Comparison of ENCODE assay signal across 31 mouse cellular contexts in genomic region chr5:18274352-18274940, GRCm38 (mm10).
DNase-seq lines count a peak whose midpoint lies in the region; ATAC-seq and TF ChIP-seq lines count a peak whose summit lies in the region.
"Had no signal": no experiment of that assay in that cellular context is flagged by ENCODE, and none has a peak within 500 bp of the region (broad histone marks: within the 10 kb centered on the region; RNA-seq: fewer than 3 reads in every experiment).

No protein-coding gene starts in this region.

- no peaks in the 10 kb centered on the region for H3K27me3 ChIP-seq in limb, embryonic 13.5 days
- H3K27me3 ChIP-seq in limb, embryonic 10.5 days (ENCODE audit: low read depth, poor library complexity, severe bottlenecking) = no peaks in the 10 kb centered on the region
- H3K27me3 ChIP-seq: embryonic facial prominence, embryonic 13.5 days; heart, embryonic 13.5 days had no signal

- no peak for DNase-seq in frontal cortex, postnatal 14 days (ENCODE audit: low spot score in 2 of 2)
- no peak for DNase-seq in limb, embryonic 10.5 days (ENCODE audit: low spot score)
- DNase-seq in brain, embryonic 14.5 days (ENCODE audit: low read depth) = peak; percentile 5
- DNase-seq in hindlimb bud, embryonic 11.5 days (ENCODE audit: extremely low spot score, low read depth, low spot score) = peak; percentile 16
- DNase-seq in cerebellum, postnatal 36 days = no peak
- DNase-seq: adrenal gland, adult 8-10 months; adrenal gland, postnatal 25 days; cerebellum, adult 18-20 months; cerebellum, adult 9-11 months; cerebellum, postnatal 25 days; embryo, embryonic 11 days; forebrain, postnatal 0 days; gastrocnemius, adult 2 months; gastrocnemius, postnatal 14 days; heart, adult 11 months; heart, postnatal 14 days; heart, postnatal 4 days; kidney, adult 18-20 months had no signal

- H3K9ac ChIP-seq in limb, embryonic 13.5 days = no peak overlapping the region
- H3K9ac ChIP-seq: embryonic facial prominence, embryonic 13.5 days; forebrain, postnatal 0 days; heart, embryonic 13.5 days had no signal

- H3K27ac ChIP-seq in limb, embryonic 13.5 days = no peak overlapping the region
- H3K27ac ChIP-seq in limb, embryonic 10.5 days = no peak overlapping the region
- H3K27ac ChIP-seq: embryonic facial prominence, embryonic 10.5 days; embryonic facial prominence, embryonic 13.5 days; forebrain, embryonic 10.5 days; gastrocnemius, adult 2 months; heart, embryonic 10.5 days; heart, embryonic 13.5 days had no signal

- no peak overlapping the region for H3K4me3 ChIP-seq in limb, embryonic 13.5 days
- no peak overlapping the region for H3K4me3 ChIP-seq in limb, embryonic 10.5 days
- H3K4me3 ChIP-seq: embryonic facial prominence, embryonic 10.5 days; embryonic facial prominence, embryonic 13.5 days; forebrain, embryonic 10.5 days; gastrocnemius, adult 2 months; heart, embryonic 10.5 days; heart, embryonic 13.5 days had no signal

- TF ChIP-seq CTCF in brain, embryonic 14.5 days (IDR thresholded peaks at IDR 0.05; ENCODE audit: borderline replicate concordance, extremely low read depth, insufficient read depth, insufficient read length) = no peak

- peaks cover 9% of the 10 kb centered on the region; the same call in 1 of the 2 replicates for H3K36me3 ChIP-seq in limb, embryonic 13.5 days
- no peaks in the 10 kb centered on the region for H3K36me3 ChIP-seq in limb, embryonic 10.5 days
- H3K36me3 ChIP-seq: embryonic facial prominence, embryonic 10.5 days had no signal

- H3K9me3 ChIP-seq in limb, embryonic 13.5 days = no peaks in the 10 kb centered on the region
- H3K9me3 ChIP-seq in limb, embryonic 10.5 days (replicated peaks) = no peaks in the 10 kb centered on the region
- H3K9me3 ChIP-seq: embryonic facial prominence, embryonic 10.5 days; embryonic facial prominence, embryonic 13.5 days; forebrain, embryonic 10.5 days; heart, embryonic 10.5 days; heart, embryonic 13.5 days had no signal

- peak; percentile 73 for ATAC-seq in frontal cortex, adult (ENCODE audit: low TSS enrichment)
- peak; percentile 48; the same call in 1 of the 2 replicates for ATAC-seq in limb, embryonic 13.5 days (ENCODE audit: low FRiP score, low read depth)
- ATAC-seq in erythroblast, adult 5-6 weeks (replicated peaks; ENCODE audit: low FRiP score, poor library complexity, severe bottlenecking) = no peak
- ATAC-seq: activated CD4-positive, CD25-positive, alpha-beta regulatory T cell, adult 4 months; CD4-positive, CD25-positive, alpha-beta regulatory T cell, adult 4 months; forebrain, postnatal 0 days; hindbrain, embryonic 16.5 days; inflammation-experienced regulatory T-cells, adult 6 months; intestine, embryonic 16.5 days had no signal

- no peak for TF ChIP-seq POLR2A in brain, embryonic 14.5 days (IDR thresholded peaks at IDR 0.05; ENCODE audit: borderline replicate concordance, extremely low read depth, insufficient read depth, insufficient read length, poor library complexity, severe bottlenecking)

- H3K4me1 ChIP-seq in limb, embryonic 13.5 days = no peaks in the 10 kb centered on the region
- peaks cover 15% of the 10 kb centered on the region for H3K4me1 ChIP-seq in limb, embryonic 10.5 days
- H3K4me1 ChIP-seq: embryonic facial prominence, embryonic 10.5 days; embryonic facial prominence, embryonic 13.5 days; forebrain, embryonic 10.5 days; heart, embryonic 10.5 days; heart, embryonic 13.5 days had no signal

- WGBS in limb, embryonic 13.5 days = 27% methylated on average over 7 of the region's 7 CpGs
- WGBS in limb, embryonic 10.5 days = 57% methylated on average over 7 of the region's 7 CpGs

- H3K4me2 ChIP-seq in limb, embryonic 13.5 days (replicated peaks) = no peak overlapping the region
- H3K4me2 ChIP-seq: embryonic facial prominence, embryonic 13.5 days; heart, embryonic 13.5 days had no signal

Comparison
In these comparisons a context has a peak if more than half of its experiments do, and no peak if none do; other contexts are left out.
1. DNase-seq: peak in brain, embryonic 14.5 days (single experiment) and hindlimb bud, embryonic 11.5 days (single experiment); none in frontal cortex, postnatal 14 days (0 of 2), limb, embryonic 10.5 days (single experiment) and cerebellum, postnatal 36 days (0 of 2).